In the genomic region with DNA sequence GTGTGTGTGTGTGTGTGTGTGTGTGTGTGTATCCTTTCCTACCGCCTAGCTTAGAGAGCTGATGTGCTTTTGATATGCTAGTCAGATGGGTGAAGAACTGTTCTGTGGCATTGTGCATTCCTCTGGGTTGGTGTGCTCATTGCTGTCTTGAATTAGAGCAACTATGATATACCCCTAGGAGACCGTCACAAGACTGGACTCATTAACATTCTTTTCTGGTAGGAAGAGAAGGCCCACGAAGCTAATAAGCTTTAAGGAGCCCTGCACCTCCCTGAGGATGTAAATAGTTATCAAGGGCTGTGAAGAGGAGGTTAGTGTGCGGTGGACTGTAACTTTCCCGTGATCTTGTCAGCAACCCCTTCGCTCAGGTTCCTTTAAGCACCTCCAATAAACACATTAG, we compare ENCODE assay signal across 24 mouse cellular contexts.
"Had no signal": no experiment of that assay in that cellular context is flagged by ENCODE, and none has a peak within 500 bp of the region (broad histone marks: within the 10 kb centered on the region; RNA-seq: fewer than 3 reads in every experiment).

No protein-coding gene starts in this region.

- ATAC-seq: hindbrain, embryonic 16.5 days; inflammation-experienced regulatory T-cells, adult 6 months; intestine, embryonic 15.5 days; intestine, postnatal 0 days; liver, embryonic 12.5 days had no signal

- H3K9me3 ChIP-seq: heart, embryonic 10.5 days; heart, embryonic 12.5 days; hindbrain, embryonic 10.5 days; hindbrain, embryonic 12.5 days; intestine, embryonic 15.5 days; limb, embryonic 13.5 days; limb, embryonic 15.5 days; liver, embryonic 12.5 days had no signal

- DNase-seq: gastrocnemius, adult 2 months; gastrocnemius, postnatal 10 days; gastrocnemius, postnatal 25 days; heart, adult 18-20 months; heart, postnatal 10 days; heart, postnatal 4 days; kidney, adult 18-20 months; kidney, postnatal 14 days; kidney, postnatal 4 days had no signal

- H3K9ac ChIP-seq: heart, embryonic 12.5 days; hindbrain, embryonic 12.5 days; hindbrain, embryonic 14.5 days; intestine, embryonic 15.5 days; limb, embryonic 13.5 days; limb, embryonic 15.5 days; liver, embryonic 12.5 days; liver, embryonic 14.5 days had no signal

- H3K27me3 ChIP-seq: heart, embryonic 12.5 days; hindbrain, embryonic 12.5 days; intestine, embryonic 15.5 days; limb, embryonic 13.5 days; limb, embryonic 15.5 days; liver, embryonic 12.5 days had no signal

- H3K27ac ChIP-seq: gastrocnemius, adult 2 months; heart, embryonic 10.5 days; hindbrain, embryonic 10.5 days; hindbrain, embryonic 12.5 days; hindbrain, embryonic 14.5 days; intestine, embryonic 15.5 days; layer of hippocampus, adult 2 months; left cerebral cortex, adult 2 months; limb, embryonic 13.5 days; limb, embryonic 15.5 days; liver, embryonic 12.5 days; liver, embryonic 14.5 days had no signal

- H3K4me1 ChIP-seq: heart, embryonic 10.5 days; heart, embryonic 12.5 days; hindbrain, embryonic 10.5 days; hindbrain, embryonic 12.5 days; intestine, embryonic 15.5 days; limb, embryonic 13.5 days; limb, embryonic 15.5 days; liver, embryonic 12.5 days had no signal

- H3K4me3 ChIP-seq: gastrocnemius, adult 2 months; heart, embryonic 10.5 days; heart, embryonic 12.5 days; hindbrain, embryonic 10.5 days; hindbrain, embryonic 12.5 days; intestine, embryonic 15.5 days; layer of hippocampus, adult 2 months; left cerebral cortex, adult 2 months; limb, embryonic 13.5 days; limb, embryonic 15.5 days; liver, embryonic 12.5 days had no signal

- H3K36me3 ChIP-seq: heart, embryonic 10.5 days; heart, embryonic 12.5 days; hindbrain, embryonic 10.5 days; hindbrain, embryonic 12.5 days; intestine, embryonic 15.5 days; limb, embryonic 13.5 days; limb, embryonic 15.5 days; liver, embryonic 12.5 days had no signal

- H3K4me2 ChIP-seq: heart, embryonic 12.5 days; hindbrain, embryonic 12.5 days; hindbrain, embryonic 14.5 days; intestine, embryonic 15.5 days; limb, embryonic 13.5 days; limb, embryonic 15.5 days; liver, embryonic 12.5 days had no signal
